Mouse (Mus musculus) left cerebral cortex, postnatal 25 days (tissue): ENCODE measurements at regions not wholly inside any gene's neighbourhood (a gene's known extent, or its start where the extent isn't known, plus 50 kb on each side); places are given as distances from the start of the nearest gene placed in this dataset.

ENCODE experiments used
- DNase-seq, 2 experiments: peaks; one replicate each; pipeline ENCODE4 v3.0.0; 2022; ENCODE audit warnings: low spot score in 2 of 2, mixed read lengths in 1 of 2
- intact Hi-C: fragments of 180-260 bp; cut with DNase I; formaldehyde crosslinking; loops from one replicate; pipeline ENCODE4 v1.15.1; 2025

DNA sequence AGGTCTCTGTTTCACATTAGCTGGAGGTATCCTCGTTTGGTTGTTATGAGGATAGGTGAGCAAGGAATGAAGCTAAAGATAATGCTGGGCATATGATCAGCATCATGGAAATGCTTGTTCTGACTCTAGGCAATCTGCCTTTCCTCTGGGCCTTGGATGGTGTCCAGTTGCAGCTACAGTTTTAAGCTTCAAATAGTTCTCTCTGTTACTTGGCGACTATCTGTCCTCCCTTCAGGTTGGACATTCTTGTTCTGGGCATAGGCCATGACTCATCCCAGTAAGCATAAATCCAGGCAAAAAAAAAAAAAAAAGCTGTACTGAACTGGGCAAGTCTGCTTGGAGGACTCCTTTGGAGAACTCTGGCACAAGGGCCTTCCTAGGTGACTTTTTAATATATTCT, 776.9 kb downstream of the Kcnma1 start:
- DNase-seq = peak in 1 of 2 experiments; percentile 1
- intact Hi-C loops = no loop called here

DNA sequence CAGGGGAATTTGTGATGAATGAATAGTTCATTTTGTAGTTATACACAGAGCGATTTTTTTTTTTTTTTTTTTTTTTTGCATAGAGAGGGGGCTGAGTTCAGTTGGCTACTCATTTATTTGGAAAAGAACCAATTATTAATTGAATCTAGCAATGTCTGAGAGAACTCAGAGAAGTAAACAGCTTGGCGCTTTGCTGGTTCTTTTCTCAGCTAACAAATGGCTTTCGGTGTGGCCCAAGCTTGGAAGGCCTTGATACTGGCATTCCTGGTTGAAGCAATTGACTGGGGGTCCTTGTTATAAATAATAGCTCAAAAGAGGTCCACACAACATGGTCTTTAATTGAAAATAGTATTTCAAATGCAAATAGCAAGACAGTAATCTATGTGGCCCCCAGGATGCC, 815.6 kb downstream of the Kcnma1 start:
- intact Hi-C loops = no loop called here
- no peak for DNase-seq

DNA sequence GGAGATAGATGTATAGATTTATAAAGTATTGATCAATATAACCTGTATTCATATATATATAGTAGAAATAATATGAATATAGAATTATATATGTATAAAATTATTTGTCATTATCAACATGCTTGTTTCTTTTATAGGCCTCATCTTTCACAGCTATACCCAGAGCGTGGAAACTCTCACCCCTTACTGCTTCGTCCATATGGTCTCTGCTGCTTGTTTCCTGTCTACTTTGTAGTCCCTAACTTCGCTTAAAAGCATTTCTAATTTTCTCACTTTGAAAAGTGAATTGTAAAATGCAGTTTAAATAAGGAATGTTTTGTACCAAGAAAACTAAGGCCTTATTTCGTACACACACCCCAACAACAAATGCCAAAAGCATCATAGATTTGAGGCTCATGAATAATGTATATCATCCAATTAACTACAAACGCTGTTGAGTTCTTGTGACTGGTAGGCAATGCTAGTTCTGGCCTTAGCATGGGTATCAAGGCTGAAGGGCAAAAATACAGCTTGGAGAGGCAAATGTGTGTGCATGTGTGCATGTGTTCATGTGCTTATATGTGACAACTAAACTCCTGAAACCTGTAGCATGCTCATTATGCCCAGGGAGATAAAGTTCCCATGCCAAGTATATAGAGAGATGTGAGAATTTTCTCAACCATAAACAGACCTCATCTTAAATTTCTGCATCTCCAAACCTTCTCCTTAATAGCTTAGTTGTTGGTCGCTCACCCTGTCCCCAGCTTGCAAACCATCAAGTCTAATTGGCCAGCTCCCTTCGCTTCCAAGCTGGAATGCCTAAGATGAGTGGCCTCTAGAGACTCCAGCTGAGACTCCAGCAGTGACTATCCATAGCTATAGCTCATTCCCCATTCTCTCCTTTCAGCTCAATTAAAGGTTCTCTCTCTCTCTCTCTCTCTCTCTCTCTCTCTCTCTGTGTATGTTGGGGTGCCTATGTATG, 819.4 kb downstream of the Kcnma1 start:
- intact Hi-C loops = no loop called here
- peak in 1 of 2 experiments; percentile 11 for DNase-seq

DNA sequence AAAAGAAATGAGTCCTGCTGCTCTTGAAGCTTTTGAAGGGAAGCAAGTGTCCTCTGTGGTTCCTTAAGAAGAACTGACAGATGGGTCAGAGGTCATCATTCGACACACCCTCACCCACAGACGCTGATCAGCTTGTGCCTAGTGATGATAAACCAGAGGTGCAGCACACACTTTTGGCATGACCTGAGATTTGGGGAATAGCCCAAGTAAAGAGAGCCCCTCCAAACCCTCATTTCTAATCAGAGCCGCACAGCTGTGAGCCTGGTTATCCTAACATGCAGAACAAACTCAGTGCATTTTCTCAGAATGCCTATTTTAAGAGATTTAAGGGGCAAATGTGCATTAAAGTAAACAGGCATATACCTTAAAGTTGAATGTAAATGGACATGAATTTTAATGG, 821.7 kb downstream of the Kcnma1 start:
- intact Hi-C loops = no loop called here
- DNase-seq = no peak

DNA sequence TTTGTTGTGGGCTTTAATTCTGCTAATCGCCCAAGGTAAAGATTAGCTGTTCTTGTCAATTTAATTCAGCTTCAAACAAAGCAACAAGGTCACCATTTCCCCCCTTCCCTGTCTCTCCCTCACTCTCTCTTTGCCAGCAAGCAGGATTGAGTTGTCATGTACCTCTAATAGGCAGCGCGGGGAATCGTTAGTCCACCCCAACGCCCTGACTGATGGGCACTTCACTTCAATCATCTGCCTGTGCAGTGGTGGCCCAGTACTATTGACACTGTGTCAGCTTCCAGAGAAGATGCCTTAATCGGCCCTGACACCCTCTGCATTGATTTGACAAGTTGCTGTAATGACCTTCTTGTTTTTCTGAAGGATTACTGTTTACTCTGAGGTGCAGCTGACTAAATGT, 828.9 kb downstream of the Kcnma1 start:
- intact Hi-C loops = no loop called here
- DNase-seq = no peak

DNA sequence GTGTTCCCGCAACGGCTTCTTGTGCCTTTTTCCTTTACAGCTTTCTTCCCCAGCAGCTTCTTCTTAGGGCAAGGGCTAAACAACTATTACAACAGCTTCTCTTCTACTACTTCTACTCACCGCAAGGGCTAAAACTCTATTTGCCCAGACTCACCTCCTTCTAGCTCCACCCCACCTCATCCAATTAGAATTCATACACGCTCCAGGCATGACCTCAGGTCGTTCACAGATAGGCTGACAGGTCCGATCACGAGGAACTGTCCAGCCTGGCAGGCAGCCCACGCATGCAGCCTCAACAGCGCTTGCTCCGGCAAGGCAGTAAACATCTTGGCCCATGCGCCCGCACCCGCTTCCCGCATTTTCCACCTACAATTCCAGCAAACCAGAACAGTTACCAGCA, 844.9 kb downstream of the Kcnma1 start:
- no peak for DNase-seq
- intact Hi-C loops = no loop called here

DNA sequence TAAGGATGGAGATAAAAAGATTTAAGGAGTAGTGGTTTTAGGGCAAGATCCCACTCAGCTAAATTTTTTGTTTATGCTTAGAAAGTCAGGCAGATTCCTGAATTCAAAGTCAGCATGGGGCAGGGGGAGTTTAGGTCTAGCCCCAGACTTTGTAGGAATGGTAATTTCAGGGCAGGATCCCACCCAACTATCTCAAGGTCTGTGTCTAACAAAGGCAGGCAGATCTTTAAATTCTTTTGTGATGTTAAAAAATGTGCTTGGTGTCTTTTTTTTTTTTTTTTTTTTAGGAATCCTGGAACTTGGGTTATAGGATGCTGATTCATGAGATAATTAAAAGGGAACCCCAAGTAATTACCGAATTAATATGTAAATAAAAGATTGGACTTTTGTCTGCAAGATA, 853.7 kb downstream of the Kcnma1 start:
- intact Hi-C loops = no loop called here
- DNase-seq = no peak

DNA sequence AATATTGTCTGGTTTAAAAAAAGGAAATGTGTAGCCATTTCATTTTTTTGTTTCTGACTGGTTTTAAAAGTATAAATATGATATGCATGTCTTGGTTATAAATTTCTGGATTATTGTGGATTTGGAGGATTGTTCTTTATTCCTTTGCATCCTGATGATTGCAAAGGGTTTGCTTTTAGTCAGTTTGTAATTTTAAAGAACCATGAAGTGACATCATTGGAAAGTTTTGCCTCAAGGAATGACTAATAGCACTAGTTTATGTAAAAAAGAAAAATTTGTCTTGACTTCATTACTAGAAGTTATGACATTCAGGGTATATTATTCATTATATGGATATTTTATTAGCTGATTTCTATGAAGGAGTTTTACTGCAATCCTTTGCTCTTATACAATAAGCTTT, 863.9 kb downstream of the Kcnma1 start:
- intact Hi-C loops = no loop called here
- DNase-seq = no peak

DNA sequence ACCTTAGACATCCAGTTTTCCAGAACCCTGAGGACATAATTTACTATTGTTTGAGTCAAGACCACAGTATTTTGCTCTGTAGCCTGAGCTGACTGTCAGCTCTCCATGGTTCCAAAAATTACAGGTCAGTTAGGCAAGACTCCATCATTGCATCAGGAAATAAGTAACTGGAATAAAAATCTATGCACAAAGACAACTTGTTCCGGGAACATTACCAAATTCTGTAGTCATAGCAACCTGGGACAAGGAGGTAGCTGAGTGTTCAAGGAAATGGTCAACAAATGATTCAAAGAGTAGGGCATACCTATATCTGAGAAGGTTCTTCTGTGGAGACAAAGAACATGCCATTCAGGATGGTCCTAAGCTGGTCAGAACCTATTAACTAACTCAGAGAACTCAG, 867.3 kb downstream of the Kcnma1 start:
- intact Hi-C loops = no loop called here
- no peak for DNase-seq

DNA sequence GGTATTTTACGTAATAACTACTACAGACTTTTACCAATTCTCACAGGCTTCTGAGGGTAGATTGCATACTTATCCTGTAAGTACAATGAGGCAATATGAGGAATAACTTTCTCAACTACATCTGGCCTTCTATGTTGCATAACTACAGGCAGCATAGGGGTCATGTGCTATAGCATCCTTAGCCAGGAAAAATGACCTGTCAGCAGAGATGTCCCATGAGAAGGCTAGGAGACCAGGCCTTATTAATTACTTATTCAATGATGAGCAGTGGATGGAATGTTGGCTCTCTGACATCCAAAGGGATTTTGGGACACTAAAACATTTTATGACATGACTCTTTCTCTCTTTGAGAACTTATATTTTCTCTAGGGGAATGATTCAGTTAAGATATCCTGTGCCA, 873.9 kb downstream of the Kcnma1 start:
- no peak for DNase-seq
- intact Hi-C loops = no loop called here

DNA sequence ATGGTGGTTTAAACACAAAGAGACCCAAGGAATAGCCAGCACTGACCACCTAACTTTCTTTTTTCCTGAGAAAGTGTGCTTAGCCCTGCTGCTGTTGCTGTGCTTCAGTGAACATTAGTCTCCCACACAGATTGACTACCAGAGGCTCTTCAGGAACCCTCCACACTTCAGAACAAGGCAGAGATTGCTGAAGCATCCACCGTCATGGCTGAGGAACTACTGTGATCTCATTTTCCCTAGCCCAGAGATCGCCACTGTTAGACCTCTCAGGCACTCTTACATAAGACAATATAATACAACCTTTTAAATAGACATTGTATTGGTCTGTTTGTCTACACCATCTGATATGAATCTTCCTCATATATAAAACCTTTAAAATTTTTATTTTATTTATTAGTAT, 879.6 kb downstream of the Kcnma1 start:
- no peak for DNase-seq
- intact Hi-C loops = no loop called here

DNA sequence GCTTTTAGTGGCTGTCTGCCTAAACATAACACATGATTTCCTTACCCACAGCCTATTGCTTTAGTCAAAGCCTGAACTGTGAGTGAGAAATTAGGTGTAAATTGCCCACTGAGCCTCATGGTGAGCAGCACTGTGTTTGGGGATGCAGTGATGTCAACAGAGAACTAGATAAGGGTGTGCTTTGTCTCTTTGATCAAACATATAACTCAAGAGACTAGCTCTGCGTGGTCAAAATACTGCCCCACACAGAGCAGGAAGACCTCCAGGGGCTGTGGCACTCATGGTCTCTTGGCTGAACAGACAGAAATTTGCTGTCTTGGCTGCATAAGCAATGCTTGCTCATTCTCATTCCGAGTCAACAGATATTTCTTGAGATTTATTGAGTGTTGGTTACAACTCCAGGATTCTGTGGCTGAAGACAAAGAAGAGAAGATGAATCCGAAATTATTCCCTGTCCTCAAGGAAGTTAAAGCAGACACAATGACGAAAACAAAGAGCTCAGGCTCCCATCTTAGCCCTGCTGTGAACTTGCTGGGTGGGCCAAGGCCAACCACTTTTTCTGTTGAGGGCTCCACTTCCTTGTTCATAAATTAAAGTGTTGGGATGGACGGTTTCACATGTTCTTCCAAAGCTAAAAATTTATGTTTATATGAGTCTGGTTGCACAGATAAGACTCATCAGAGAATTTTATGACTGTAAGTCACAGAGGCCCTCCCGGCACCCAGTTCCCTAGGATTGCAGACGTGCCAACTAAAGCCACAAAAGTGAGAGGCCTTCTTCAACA, 882.4 kb downstream of the Kcnma1 start:
- DNase-seq = no peak
- intact Hi-C loops = no loop called here

DNA sequence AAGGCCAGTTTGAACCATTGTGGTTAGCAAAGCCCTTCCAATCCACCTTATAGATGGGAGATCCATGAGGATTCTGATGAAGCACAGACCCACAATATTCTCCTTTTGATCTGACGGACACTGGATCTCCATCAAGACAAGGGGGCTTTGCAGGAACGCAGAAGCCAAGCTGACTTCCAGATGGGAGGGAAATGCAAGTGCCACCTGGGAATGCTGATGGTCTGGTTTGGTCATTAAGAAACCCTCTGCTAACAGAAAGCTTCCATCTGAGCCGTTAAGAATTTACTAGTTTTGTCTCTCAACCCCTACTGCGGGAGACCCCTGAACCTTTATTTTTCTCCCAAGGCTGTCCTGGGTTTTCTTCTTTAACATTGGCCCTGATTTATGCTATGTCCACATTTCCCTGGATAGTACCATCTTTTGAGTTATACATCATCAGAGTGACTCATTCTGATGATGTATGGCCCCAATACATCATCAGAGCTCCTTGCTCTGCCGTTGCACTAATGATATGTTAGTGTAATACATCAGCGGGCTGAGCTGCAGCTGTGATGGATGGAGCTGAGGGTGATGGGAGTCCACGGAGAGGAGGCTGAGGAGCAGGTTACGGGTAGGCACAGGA, 898.3 kb downstream of the Kcnma1 start:
- no peak for DNase-seq
- intact Hi-C loops = no loop called here

DNA sequence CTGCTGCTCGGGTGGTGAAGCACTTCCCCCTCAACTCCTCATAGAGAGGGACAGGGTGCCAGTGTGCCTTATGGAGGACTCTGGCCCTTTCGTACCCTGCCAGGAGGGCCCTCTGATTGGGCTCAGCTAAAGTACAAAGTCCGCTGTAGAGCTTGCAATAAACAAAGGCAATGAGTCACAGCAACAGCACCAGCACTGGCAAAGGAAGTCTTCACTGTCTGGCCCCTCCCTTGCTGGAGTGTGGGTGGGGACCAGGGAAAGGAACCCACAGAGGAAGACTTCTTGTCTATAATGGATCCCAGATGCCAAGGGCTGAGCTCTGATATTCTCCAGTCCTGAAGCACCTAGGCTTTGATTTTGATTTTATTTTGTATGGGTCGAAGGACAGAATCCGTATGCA, 899.4 kb downstream of the Kcnma1 start:
- intact Hi-C loops = no loop called here
- peak in 1 of 2 experiments; percentile 10 for DNase-seq

DNA sequence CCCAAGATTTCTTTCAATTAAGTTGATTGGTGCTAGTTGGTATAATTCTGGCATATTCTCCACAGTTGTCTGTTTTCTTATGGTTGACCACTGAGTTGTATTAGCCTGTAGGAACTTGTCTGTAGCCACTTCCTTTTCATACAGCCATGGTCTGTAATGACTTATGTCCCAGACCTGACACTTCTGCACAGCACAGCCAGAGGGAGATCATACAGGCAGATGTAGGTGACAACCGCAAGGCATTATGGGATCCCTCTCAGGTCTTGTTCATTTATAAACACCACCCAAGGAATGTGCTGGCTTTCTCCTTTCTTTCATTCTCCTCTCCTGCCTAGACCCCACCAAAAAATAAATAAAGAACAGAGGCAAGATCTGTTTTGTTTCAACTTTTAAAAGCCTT, 899.8 kb downstream of the Kcnma1 start:
- intact Hi-C loops = no loop called here
- DNase-seq = no peak

DNA sequence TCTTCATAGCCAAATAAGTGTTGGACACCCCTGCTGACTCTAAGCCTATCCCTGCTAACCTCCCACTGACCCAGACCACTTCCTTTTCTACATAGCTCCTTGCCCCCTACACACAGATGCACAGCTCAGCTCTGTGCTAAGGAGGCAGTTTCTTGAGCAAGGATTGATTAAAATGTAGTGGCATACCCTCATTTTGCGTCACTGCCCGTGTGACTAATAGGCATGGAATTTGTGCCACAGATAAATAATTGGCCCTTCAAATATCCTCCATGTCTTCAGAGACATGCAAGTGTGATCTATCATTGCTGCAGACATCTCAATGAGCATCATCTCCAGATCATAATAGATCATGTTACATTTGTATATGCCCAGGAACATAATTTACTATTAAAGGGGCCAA, 901.9 kb downstream of the Kcnma1 start:
- intact Hi-C loops = no loop called here
- no peak for DNase-seq

DNA sequence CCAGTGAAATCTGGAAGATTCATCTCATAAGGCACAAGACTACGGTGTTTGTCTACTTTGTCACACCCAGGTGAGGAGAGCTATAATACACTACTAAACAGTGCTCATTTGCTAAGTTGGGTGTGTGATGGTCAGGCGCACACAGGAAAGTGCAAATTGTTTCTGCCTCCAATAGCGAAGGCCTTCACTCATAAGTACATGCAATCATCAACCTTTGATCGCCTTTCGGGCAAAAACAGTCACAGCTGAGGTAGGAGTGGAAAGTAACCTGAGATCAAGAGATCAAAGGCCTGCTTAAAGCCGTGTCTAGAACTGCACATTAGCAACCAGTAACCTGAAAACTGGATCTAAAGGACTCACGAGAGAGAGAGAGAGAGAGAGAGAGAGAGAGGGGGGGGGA, 905.7 kb downstream of the Kcnma1 start:
- DNase-seq = no peak
- intact Hi-C loops = no loop called here

DNA sequence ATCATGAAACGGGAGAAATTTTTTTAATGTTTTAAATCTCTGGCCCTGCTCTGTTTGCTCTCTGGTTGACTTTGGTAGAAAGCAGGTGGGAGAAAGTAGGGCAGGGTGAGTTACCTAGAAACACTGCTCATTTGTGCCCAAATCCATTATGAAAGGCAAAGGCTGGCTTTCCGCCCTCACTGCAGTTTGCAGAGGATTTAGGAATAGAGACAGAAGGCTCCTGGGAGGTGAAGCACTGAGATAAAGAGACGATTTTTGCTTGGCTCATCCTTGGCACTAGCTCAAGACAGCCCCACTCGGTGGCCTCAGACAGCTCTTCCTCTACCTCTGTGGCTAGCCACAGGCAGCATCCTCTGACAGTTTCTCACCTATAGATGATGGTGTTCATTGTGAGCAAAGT, 906.8 kb downstream of the Kcnma1 start:
- DNase-seq = peak in 1 of 2 experiments; percentile 5
- intact Hi-C loops = no loop called here
